In genomic region chr13:16769848-16770422, GRCm38 (mm10) we compare ENCODE assay signal across 22 mouse cellular contexts.
DNase-seq lines count a peak whose midpoint lies in the region; ATAC-seq lines count a peak whose summit lies in the region.
"Had no signal": no experiment of that assay in that cellular context is flagged by ENCODE, and none has a peak within 500 bp of the region (broad histone marks: within the 10 kb centered on the region; RNA-seq: fewer than 3 reads in every experiment).

No protein-coding gene starts in this region.

- no peak overlapping the region for H3K4me3 ChIP-seq in embryonic facial prominence, embryonic 15.5 days (replicated peaks)
- H3K4me3 ChIP-seq in limb, embryonic 13.5 days = no peak overlapping the region
- H3K4me3 ChIP-seq: heart, embryonic 15.5 days; hindbrain, embryonic 13.5 days had no signal

- H3K9me3 ChIP-seq in embryonic facial prominence, embryonic 15.5 days (replicated peaks) = no peaks in the 10 kb centered on the region
- no peaks in the 10 kb centered on the region for H3K9me3 ChIP-seq in limb, embryonic 13.5 days
- H3K9me3 ChIP-seq: G1E; heart, embryonic 15.5 days; hindbrain, embryonic 13.5 days had no signal

- H3K9ac ChIP-seq in embryonic facial prominence, embryonic 15.5 days = no peak overlapping the region
- no peak overlapping the region; the same call in 1 of the 2 replicates for H3K9ac ChIP-seq in limb, embryonic 13.5 days
- H3K9ac ChIP-seq: heart, embryonic 15.5 days; hindbrain, embryonic 13.5 days; liver, embryonic 14.5 days; lung, embryonic 14.5 days had no signal

- no peaks in the 10 kb centered on the region for H3K27me3 ChIP-seq in embryonic facial prominence, embryonic 15.5 days
- H3K27me3 ChIP-seq in limb, embryonic 13.5 days = no peaks in the 10 kb centered on the region
- H3K27me3 ChIP-seq: heart, embryonic 15.5 days; hindbrain, embryonic 13.5 days had no signal

- 42% methylated on average over 6 of the region's 6 CpGs for WGBS in embryonic facial prominence, embryonic 15.5 days
- WGBS in limb, embryonic 13.5 days = 21% methylated on average over 6 of the region's 6 CpGs

- H3K4me1 ChIP-seq in embryonic facial prominence, embryonic 15.5 days = no peaks in the 10 kb centered on the region
- peaks cover 15% of the 10 kb centered on the region for H3K4me1 ChIP-seq in limb, embryonic 13.5 days
- H3K4me1 ChIP-seq: heart, embryonic 15.5 days; hindbrain, embryonic 13.5 days had no signal

- ATAC-seq in embryonic facial prominence, embryonic 15.5 days (ENCODE audit: insufficient number of reproducible peaks, low FRiP score, low TSS enrichment, low read depth) = 0 out of 2 replicates have a peak, but pooled peaks have one; percentile 19
- peak; percentile 73 for ATAC-seq in limb, embryonic 13.5 days (ENCODE audit: low FRiP score, low read depth)
- ATAC-seq: inflammation-experienced regulatory T-cells, adult 6 months had no signal

- H3K36me3 ChIP-seq in embryonic facial prominence, embryonic 15.5 days = no peaks in the 10 kb centered on the region
- no peaks in the 10 kb centered on the region for H3K36me3 ChIP-seq in limb, embryonic 13.5 days
- H3K36me3 ChIP-seq: G1E; heart, embryonic 15.5 days; hindbrain, embryonic 13.5 days had no signal

- no peak overlapping the region for H3K4me2 ChIP-seq in embryonic facial prominence, embryonic 15.5 days (replicated peaks)
- no peak overlapping the region for H3K4me2 ChIP-seq in limb, embryonic 13.5 days (replicated peaks)
- H3K4me2 ChIP-seq: heart, embryonic 15.5 days; hindbrain, embryonic 13.5 days; lung, embryonic 14.5 days had no signal

- peak; percentile 9 for DNase-seq in embryo, embryonic 11.5 days (ENCODE audit: low read depth, low spot score)
- DNase-seq in embryo, embryonic 10.5 days (ENCODE audit: low spot score) = no peak
- peak; percentile 9 for DNase-seq in ES-CJ7 (ENCODE audit: low read depth, low spot score)
- DNase-seq in liver = no peak
- no peak for DNase-seq in testis, postnatal 14 days (ENCODE audit: low spot score)
- no peak for DNase-seq in urinary bladder, postnatal 36 days (ENCODE audit: low spot score in 2 of 2)
- DNase-seq: adrenal gland, postnatal 36 days; cerebellum, adult 9-10 months; heart, postnatal 36 days; kidney, adult 18-20 months; kidney, postnatal 4 days; left cerebral cortex, postnatal 4 days; lung, embryonic 14.5 days; lung, postnatal 36 days had no signal

- no peak overlapping the region for H3K27ac ChIP-seq in embryonic facial prominence, embryonic 15.5 days (replicated peaks)
- 0 out of 2 replicates have a peak overlapping the region, but pooled peaks have one; percentile 22 for H3K27ac ChIP-seq in limb, embryonic 13.5 days
- H3K27ac ChIP-seq: heart, embryonic 15.5 days; hindbrain, embryonic 13.5 days; liver, embryonic 14.5 days; stomach, postnatal 0 days had no signal

Comparison
In these comparisons a context has a peak if more than half of its experiments do, and no peak if none do; other contexts are left out.
1. DNase-seq: peak in embryo, embryonic 11.5 days (single experiment) and ES-CJ7 (single experiment); none in embryo, embryonic 10.5 days (single experiment), liver (single experiment), testis, postnatal 14 days (single experiment) and urinary bladder, postnatal 36 days (0 of 2).